Mouse (Mus musculus) hindbrain, embryonic 16.5 days (tissue): ENCODE data around the gene Nlrp5. TPM values are rescaled to one million over a fixed set of nuclear protein-coding genes. Genes with fewer than 3 reads are reported as not detected.
"Not testable (repeated sequence)": the region's sequence is repeated elsewhere in the genome, so short reads cannot be mapped to it uniquely, and the experiment has no call there.

Experiments used
- ATAC-seq: fragments of 200-750 bp; cut with Nextera tagmentation; 2 replicates; pipeline ENCODE4 v1.8.0; 2017; ENCODE audit warnings: moderate TSS enrichment, moderate library complexity
- H3K27ac ChIP-seq: fragments of 300-500 bp; sonication (generic); 2 replicates; pipeline ENCODE4 v1.5.1; 2014; ENCODE audit warnings: low read depth, mild to moderate bottlenecking, control low read depth, low read length, moderate library complexity
- H3K27me3 ChIP-seq: fragments of 300-500 bp; sonication (generic); replicated peaks from 2 replicates; pipeline ENCODE4 v1.6.1; 2014; ENCODE audit warnings: low read length; ENCODE audit not compliant: control insufficient read depth, insufficient read depth
- H3K36me3 ChIP-seq: fragments of 300-500 bp; sonication (generic); 2 replicates; pipeline ENCODE4 v1.6.1; 2014; ENCODE audit warnings: mild to moderate bottlenecking, low read length, moderate library complexity, mixed read lengths; ENCODE audit not compliant: control insufficient read depth, insufficient read depth
- H3K4me1 ChIP-seq: fragments of 300-500 bp; sonication (generic); 2 replicates; pipeline ENCODE4 v1.6.1; 2014; ENCODE audit warnings: low read depth, low read length; ENCODE audit not compliant: control insufficient read depth, insufficient read depth
- H3K4me2 ChIP-seq: fragments of 300-500 bp; sonication (generic); 2 replicates; pipeline ENCODE4 v1.6.1; 2014; ENCODE audit warnings: mild to moderate bottlenecking, low read length, control low read depth, moderate library complexity
- H3K4me3 ChIP-seq: fragments of 300-500 bp; sonication (generic); 2 replicates; pipeline ENCODE4 v1.5.1; 2014; ENCODE audit warnings: mild to moderate bottlenecking, low read length, control low read depth, moderate library complexity
- H3K9ac ChIP-seq: fragments of 300-500 bp; sonication (generic); 2 replicates; pipeline ENCODE4 v1.6.1; 2014; ENCODE audit warnings: low read depth, mild to moderate bottlenecking, control low read depth, low read length, moderate library complexity
- H3K9me3 ChIP-seq: fragments of 300-500 bp; sonication (generic); 2 replicates; pipeline ENCODE4 v1.6.1; 2014; ENCODE audit warnings: mild to moderate bottlenecking, low read length, moderate library complexity; ENCODE audit not compliant: control insufficient read depth
- WGBS: fragments of 180-500 bp; shearing (Covaris S2); extraction: QIAGEN DNeasy Blood & Tissue Kit; methylation state at CpG from one replicate; pipeline ENCODE4 v1.1.7; 2014; 5-methylcytosine and 5-hydroxymethylcytosine counted together
- microRNA-seq: library from miRNA; unstranded; fragments of <30 nt; microRNA quantifications from one replicate; pipeline ENCODE4, GENCODE M21; 2017
- polyA plus RNA-seq: library from polyadenylated mRNA; unstranded; fragments of >200 nt; fragmentation: Nextera tagmentation; extraction: Ambion mirVana; gene quantifications from 2 replicates; pipeline ENCODE4 v1.2.1, GENCODE M21; 2015

The Nlrp5 gene
- not detected in 2 replicates for polyA plus RNA-seq

- WGBS, result 70% methylated on average over 10 of the region's 10 CpGs
- H3K4me2 ChIP-seq, result no peak within 1 kb of the TSS
- H3K9me3 ChIP-seq, result peaks cover 27% of the 10 kb centered on the region
- no peak within 1 kb of the TSS for H3K27ac ChIP-seq
- no peaks in the 10 kb centered on the region for H3K4me1 ChIP-seq
- H3K36me3 ChIP-seq, result no peaks in the 10 kb centered on the region
- no peak within 1 kb of the TSS for H3K9ac ChIP-seq
- ATAC-seq, result no peak
- no peaks in the 10 kb centered on the region for H3K27me3 ChIP-seq
- H3K4me3 ChIP-seq, result no peak within 1 kb of the TSS
Observed at GRCm38 (mm10) chr7:23385589-23385988, at the start of gene Nlrp5. Gene Nlrp5, plus strand, starts transcription at chr7:23385889.

- H3K4me2 ChIP-seq, H3K36me3 ChIP-seq, ATAC-seq, H3K4me1 ChIP-seq, H3K9ac ChIP-seq, H3K27me3 ChIP-seq, H3K27ac ChIP-seq, H3K4me3 ChIP-seq: not testable (repeated sequence)
- peaks cover 26% of the 10 kb centered on the region for H3K9me3 ChIP-seq
- WGBS, result 92% methylated on average over 7 of the region's 13 CpGs
Observed at GRCm38 (mm10) chr7:23358311-23358710, 27.4 kb upstream of the Nlrp5 start.

DNA sequence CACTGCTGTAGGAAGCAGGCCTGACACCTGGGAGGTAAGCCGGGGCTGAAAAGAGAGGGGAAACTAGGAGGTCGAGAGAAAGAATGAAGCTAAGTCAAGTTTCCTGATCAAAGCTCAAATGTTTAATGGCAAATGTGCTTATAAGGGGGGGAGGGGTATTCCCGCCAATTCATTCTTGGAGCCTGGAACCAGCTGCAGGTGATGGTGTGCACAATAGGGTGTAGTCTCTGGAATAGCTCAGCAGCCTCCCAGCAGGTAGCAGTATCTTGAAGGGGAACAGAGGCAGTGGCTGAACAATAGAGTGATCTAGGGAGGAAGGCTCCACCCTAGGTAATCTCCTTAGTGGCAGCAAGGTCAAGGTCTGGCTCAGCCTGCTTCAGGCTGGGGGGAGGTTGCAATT lies 84.5 kb downstream of the Nlrp5 start:
- 76% methylated on average over 3 of the region's 3 CpGs for WGBS

GRCm38 (mm10) chr7:23470832-23471231 lies 85.1 kb downstream of the Nlrp5 start:
- not testable (repeated sequence) for H3K4me2 ChIP-seq, H3K27ac ChIP-seq, H3K4me1 ChIP-seq, H3K36me3 ChIP-seq, H3K27me3 ChIP-seq, H3K4me3 ChIP-seq, H3K9ac ChIP-seq, ATAC-seq
- peaks cover 19% of the 10 kb centered on the region for H3K9me3 ChIP-seq
- WGBS, result 65% methylated on average over 3 of the region's 3 CpGs

More for the DNA sequence above, 84.5 kb downstream of the Nlrp5 start:
- H3K4me3 ChIP-seq, H3K4me2 ChIP-seq, H3K27me3 ChIP-seq, H3K4me1 ChIP-seq, H3K36me3 ChIP-seq, ATAC-seq, H3K27ac ChIP-seq, H3K9ac ChIP-seq: not testable (repeated sequence)
- H3K9me3 ChIP-seq, result peaks cover 20% of the 10 kb centered on the region

GRCm38 (mm10) chr7:23472886-23473285 lies 87.2 kb downstream of the Nlrp5 start:
- not testable (repeated sequence) for H3K27me3 ChIP-seq, H3K4me1 ChIP-seq, H3K36me3 ChIP-seq, H3K27ac ChIP-seq, H3K9me3 ChIP-seq, H3K4me3 ChIP-seq, ATAC-seq, H3K9ac ChIP-seq, H3K4me2 ChIP-seq
- WGBS, result 76% methylated on average over 2 of the region's 2 CpGs

Small RNAs within 50 kb of the gene (microRNA-seq; reads per million reads assigned to microRNA genes)
- gene Gm25196, result not detected

Other genes with a start within 250 kb of the Nlrp5 start
- gene Gm10662, start 241.4 kb upstream of the Nlrp5 start, polyA plus RNA-seq, result not detected in 2 replicates
- gene Vmn1r165, start 168.6 kb upstream of the Nlrp5 start, polyA plus RNA-seq, result not detected in 2 replicates
- gene Vmn1r166, start 134.2 kb upstream of the Nlrp5 start, polyA plus RNA-seq, result not detected in 2 replicates
- gene Gm6902, start 107.0 kb upstream of the Nlrp5 start, polyA plus RNA-seq, result not detected in 2 replicates
- not detected in 2 replicates for gene Nlrp4e, start 84.7 kb upstream of the Nlrp5 start, polyA plus RNA-seq
- gene Vmn1r167, start 121.3 kb downstream of the Nlrp5 start, polyA plus RNA-seq, result not detected in 2 replicates
- not detected in 2 replicates for gene Vmn1r168, start 153.8 kb downstream of the Nlrp5 start, polyA plus RNA-seq
- not detected in 2 replicates for gene Vmn1r169, start 189.6 kb downstream of the Nlrp5 start, polyA plus RNA-seq
- not detected in 2 replicates for gene Vmn1r170, start 220.3 kb downstream of the Nlrp5 start, polyA plus RNA-seq
- not detected in 2 replicates for gene Vmn1r171, start 244.8 kb downstream of the Nlrp5 start, polyA plus RNA-seq